Mouse (Mus musculus): ENCODE results near the gene Jagn1. TPM values are rescaled to one million over a fixed set of nuclear protein-coding genes. Genes with fewer than 3 reads are reported as not detected.

Jagn1 gene
- total RNA-seq, 2 experiments from 2014 or later: 38.0 to 41.8 TPM

GRCm38 (mm10) chr6:113469021-113469420 is 26.7 kb downstream of the Jagn1 start:
- intact Hi-C loops (cut with DNase I): no loop called here
- peak; percentile 47 to 53 for DNase-seq (ENCODE audit: low spot score in 2 of 2)

GRCm38 (mm10) chr6:113469432-113469831 is 27.1 kb downstream of the Jagn1 start:
- DNase-seq (ENCODE audit: low spot score in 2 of 2): peak; percentile 76

DNA sequence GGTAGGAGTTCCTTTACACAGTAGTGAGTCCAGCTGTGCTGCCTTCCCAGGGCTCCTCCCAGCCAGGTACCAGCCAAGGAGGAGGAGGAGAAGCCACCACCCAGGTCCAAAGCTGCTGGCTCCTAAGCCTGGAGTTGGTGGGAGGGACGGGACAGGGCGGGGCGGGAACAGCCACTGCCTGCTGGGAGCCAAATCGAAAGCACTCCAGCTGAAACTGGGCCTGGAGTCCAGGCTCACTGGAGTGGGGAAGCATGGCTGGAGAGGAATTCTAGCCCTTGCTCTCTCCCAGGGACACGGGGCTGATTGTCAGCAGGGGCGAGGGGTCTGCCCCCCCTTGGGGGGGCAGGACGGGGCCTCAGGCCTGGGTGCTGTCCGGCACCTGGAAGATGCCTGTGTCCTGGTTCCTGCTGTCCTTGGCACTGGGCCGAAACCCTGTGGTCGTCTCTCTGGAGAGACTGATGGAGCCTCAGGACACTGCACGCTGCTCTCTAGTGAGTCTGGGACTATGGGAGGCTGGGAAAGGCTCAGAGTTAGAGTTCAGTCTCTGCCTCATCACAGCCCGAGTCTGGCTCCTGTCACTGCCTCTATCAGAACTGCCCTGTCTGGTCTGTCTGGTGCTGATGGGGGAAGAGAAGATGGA is 29.0 kb downstream of the Jagn1 start, which contains the start of gene Il17rc:
Gene Il17rc (plus strand): TSS at position 131 of the 640 bp plus-strand sequence.
- intact Hi-C loops (cut with DNase I): no loop called here
- no peak for DNase-seq (ENCODE audit: low spot score in 2 of 2)

More at GRCm38 (mm10) chr6:113469432-113469831, 27.1 kb downstream of the Jagn1 start:
- intact Hi-C loops (cut with DNase I): no loop called here

GRCm38 (mm10) chr6:113472061-113472460 is 29.7 kb downstream of the Jagn1 start:
- DNase-seq (ENCODE audit: low spot score in 2 of 2): no peak
- intact Hi-C loops (cut with DNase I): no loop called here

- no peak for DNase-seq (ENCODE audit: low spot score in 2 of 2)
- intact Hi-C loops (cut with DNase I): no loop called here
Measured at GRCm38 (mm10) chr6:113473246-113473645, 30.9 kb downstream of the Jagn1 start.

DNA sequence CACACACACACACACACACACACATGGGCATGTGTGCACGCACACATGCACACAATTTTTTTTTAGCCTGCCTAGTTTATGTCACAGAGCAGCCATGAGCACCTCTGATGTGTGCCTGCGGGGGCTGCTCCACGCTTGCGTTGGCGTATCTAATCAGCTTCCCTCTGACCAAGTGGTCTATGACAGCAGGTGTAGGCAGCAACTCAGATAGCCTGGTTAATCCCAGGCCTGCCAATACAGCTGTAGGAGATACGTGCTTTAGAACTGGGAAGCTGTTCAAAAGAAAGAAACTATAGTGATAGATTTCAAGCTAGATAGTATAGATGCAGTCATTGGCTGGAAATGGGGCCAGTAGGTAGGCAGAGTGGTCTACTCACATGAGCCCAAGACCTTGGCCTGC is 31.3 kb downstream of the Jagn1 start:
- DNase-seq (ENCODE audit: low spot score in 2 of 2): no peak
- intact Hi-C loops (cut with DNase I): no loop called here

GRCm38 (mm10) chr6:113477353-113477752 is 35.0 kb downstream of the Jagn1 start:
- intact Hi-C loops (cut with DNase I): no loop called here
- DNase-seq (ENCODE audit: low spot score in 2 of 2): no peak

DNA sequence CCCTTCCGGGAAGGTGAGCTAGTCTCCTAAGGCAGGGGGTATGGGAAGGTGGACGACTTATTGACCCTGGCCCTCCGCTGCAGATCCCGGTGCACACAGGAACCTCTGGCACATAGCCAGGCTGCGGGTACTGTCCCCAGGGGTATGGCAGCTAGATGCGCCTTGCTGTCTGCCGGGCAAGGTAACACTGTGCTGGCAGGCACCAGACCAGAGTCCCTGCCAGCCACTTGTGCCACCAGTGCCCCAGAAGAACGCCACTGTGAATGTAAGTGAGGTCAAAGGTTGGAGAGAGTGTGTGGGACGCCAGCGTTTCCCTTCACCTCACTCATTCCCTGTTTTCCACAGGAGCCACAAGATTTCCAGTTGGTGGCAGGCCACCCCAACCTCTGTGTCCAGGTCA is 36.5 kb downstream of the Jagn1 start:
- intact Hi-C loops (cut with DNase I): no loop called here
- no peak for DNase-seq (ENCODE audit: low spot score in 2 of 2)

GRCm38 (mm10) chr6:113480555-113481373 is 38.4 kb downstream of the Jagn1 start:
- intact Hi-C loops (cut with DNase I): loop anchor here (5.0 kb wide), 1 partner anchor 38 kb away; the partner anchor contains the start of gene Jagn1
- DNase-seq (ENCODE audit: low spot score in 2 of 2): no peak

- intact Hi-C loops (cut with DNase I): loop anchor here (2.0 to 5.0 kb wide), 2 partner anchors 18 to 40 kb away; partner anchors contain the start of genes Jagn1 and Prrt3
- peak in 1 of 2 experiments; percentile 59 for DNase-seq (ENCODE audit: low spot score in 2 of 2)
Measured at GRCm38 (mm10) chr6:113482477-113483099, 40.2 kb downstream of the Jagn1 start.

DNA sequence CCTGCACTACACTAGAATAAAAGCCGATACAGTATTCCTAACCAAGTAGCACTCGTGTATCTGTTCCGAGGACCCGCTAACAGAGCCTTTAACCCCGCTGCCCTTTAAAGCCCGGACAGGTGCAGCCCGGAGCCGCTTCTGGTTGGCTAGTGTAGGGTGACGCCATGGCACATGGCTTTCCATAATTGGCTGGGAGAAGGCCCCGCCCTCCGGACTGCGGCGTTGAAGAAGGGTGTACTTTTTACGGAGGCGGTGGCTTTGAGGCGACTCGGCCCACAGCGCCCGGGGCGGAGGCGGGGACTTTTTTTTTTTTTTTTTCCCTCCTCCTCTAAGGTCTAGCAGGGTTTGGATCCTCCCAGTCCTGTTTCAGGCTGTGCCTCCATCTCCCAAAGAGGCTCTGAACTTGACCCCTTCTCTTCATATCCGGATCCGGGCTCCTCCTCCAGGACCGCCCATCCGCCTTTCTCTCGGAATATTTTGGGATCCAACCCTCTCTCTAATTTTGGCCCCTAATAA is 40.8 kb downstream of the Jagn1 start, which contains the start of gene Creld1:
Gene Creld1 (plus strand): TSS at position 198 of the 516 bp plus-strand sequence.
- DNase-seq (ENCODE audit: low spot score in 2 of 2): peak; percentile 92 to 93
- intact Hi-C loops (cut with DNase I): loop anchor here (2.0 to 5.0 kb wide), 2 partner anchors 18 to 41 kb away; partner anchors contain the start of genes Jagn1 and Prrt3

- DNase-seq (ENCODE audit: low spot score in 2 of 2): no peak
- intact Hi-C loops (cut with DNase I): loop anchor here (2.0 to 5.0 kb wide), 2 partner anchors 17 to 41 kb away; partner anchors contain the start of genes Jagn1 and Prrt3
Measured at GRCm38 (mm10) chr6:113483729-113484128, 41.4 kb downstream of the Jagn1 start.

- intact Hi-C loops (cut with DNase I): no loop called here
- DNase-seq (ENCODE audit: low spot score in 2 of 2): no peak
Measured at GRCm38 (mm10) chr6:113487125-113487576, 44.8 kb downstream of the Jagn1 start.

- no peak for DNase-seq (ENCODE audit: low spot score in 2 of 2)
- intact Hi-C loops (cut with DNase I): no loop called here
Measured at GRCm38 (mm10) chr6:113489410-113489809, 47.0 kb downstream of the Jagn1 start.

DNA sequence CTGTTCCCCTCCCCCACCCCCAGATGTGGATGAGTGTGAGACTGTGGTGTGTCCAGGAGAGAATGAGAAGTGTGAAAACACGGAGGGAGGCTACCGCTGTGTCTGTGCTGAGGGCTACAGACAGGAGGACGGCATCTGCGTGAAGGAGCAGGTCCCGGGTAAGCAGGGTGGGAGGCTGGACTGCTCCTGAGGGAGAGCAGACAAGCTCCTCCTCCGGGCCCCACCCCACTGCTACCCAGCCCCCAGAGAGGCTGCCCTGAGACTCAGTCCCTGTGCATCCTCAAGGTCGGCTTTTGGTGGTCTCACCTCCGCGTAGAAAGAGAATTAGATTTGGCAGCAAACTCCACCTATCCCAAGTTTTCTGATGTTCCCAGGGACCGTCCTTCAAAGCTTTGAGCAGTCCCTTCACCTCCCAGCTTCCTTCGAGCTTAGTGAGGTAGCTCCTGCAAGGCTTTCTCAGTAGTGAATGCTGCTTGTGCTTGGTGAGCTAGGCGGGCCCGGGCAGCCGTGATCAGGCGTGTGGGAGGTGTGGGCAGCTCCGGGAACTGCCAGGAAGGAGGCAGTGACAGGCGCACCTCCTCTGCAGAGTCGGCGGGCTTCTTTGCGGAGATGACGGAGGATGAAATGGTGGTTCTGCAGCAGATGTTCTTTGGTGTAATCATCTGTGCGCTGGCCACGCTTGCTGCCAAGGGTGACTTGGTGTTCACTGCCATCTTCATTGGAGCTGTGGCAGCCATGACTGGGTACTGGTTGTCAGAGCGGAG is 49.9 kb downstream of the Jagn1 start:
- intact Hi-C loops (cut with DNase I): no loop called here
- DNase-seq (ENCODE audit: low spot score in 2 of 2): peak; percentile 75 to 83

DNA sequence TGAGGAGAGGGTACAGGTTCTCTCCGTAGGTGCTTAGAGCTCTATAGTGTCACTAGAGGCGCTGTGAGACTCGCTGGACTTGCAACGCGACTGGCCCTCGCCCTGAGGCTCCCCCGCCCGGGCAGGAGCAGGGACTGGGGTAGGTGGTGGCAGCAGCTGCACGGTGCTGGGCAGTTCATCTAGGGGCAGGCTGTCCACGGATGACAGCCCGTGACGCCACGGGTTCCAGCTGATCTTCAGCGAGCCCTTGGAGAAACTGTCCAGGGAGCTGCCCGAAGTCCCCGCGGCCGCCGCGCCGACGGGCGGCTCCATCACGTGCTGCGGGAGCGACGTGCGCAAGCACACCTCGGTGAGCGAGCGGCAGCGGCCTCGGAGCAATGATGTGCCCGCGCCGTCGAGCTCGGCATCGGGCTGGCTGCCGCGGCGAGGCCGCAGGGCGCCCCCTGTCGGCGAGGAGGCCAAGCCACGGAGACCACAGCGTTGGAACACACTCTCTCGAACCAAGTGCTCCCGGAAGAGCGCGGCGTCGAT is 52.0 kb downstream of the Jagn1 start:
- intact Hi-C loops (cut with DNase I): no loop called here
- DNase-seq (ENCODE audit: low spot score in 2 of 2): peak; percentile 74

DNA sequence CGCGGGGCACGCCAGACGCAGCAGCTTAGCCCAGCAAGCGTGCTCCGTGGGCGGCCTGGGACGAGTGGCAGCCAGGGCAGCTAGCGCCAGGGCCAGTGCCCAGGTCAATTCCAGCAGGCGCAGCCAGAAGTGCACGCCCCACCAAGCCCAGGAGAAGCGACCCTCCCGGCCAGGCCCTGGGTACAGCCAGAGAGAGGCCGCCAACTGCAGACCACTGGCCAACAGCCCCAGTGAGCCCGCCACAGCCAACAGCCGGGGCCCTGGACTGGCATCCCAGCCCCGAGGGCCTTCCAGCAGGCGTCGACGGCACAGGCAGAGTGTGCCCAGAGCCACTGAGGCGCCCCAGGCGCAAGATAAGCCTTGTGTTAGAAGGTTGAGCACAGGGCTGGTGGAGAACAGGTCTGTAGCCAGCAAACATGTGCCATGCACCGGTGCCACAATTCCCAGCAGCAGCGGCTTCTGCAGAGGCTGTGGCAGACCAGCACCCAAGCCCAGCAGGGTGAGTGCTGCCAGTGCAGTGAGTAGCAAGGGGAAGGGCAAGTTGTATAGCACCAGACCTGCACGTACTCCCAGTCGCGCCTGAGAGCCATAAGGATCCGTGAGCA is 52.8 kb downstream of the Jagn1 start:
- intact Hi-C loops (cut with DNase I): no loop called here
- DNase-seq (ENCODE audit: low spot score in 2 of 2): no peak
